Mouse (Mus musculus) lung, embryonic 16.5 days (tissue): ENCODE results near the gene Pon2. TPM values are rescaled to one million over a fixed set of nuclear protein-coding genes. Genes with fewer than 3 reads are reported as not detected.
"Not testable (repeated sequence)": the region's sequence is repeated elsewhere in the genome, so short reads cannot be mapped to it uniquely, and the experiment has no call there.

ENCODE experiments used
- ATAC-seq: fragments of 200-750 bp; cut with Nextera tagmentation; 2 replicates; pipeline ENCODE4 v1.8.0; 2017; ENCODE audit warnings: low read depth, mild to moderate bottlenecking, moderate library complexity
- H3K27ac ChIP-seq: fragments of 300-500 bp; sonication (generic); 2 replicates; pipeline ENCODE4 v1.5.1; 2014; ENCODE audit warnings: mild to moderate bottlenecking, control low read depth, low read length
- H3K27me3 ChIP-seq: fragments of 300-500 bp; sonication (generic); 2 replicates; pipeline ENCODE4 v1.6.1; 2014; ENCODE audit warnings: low read depth, low read length, mixed read lengths; ENCODE audit not compliant: control insufficient read depth, insufficient read depth
- H3K36me3 ChIP-seq: fragments of 300-500 bp; sonication (generic); 2 replicates; pipeline ENCODE4 v1.6.1; 2014; ENCODE audit warnings: low read length; ENCODE audit not compliant: control insufficient read depth, insufficient read depth
- H3K4me1 ChIP-seq: fragments of 300-500 bp; sonication (generic); replicated peaks from 2 replicates; pipeline ENCODE4 v1.6.1; 2014; ENCODE audit warnings: low read length, mixed read lengths; ENCODE audit not compliant: control insufficient read depth, insufficient read depth
- H3K4me2 ChIP-seq: fragments of 300-500 bp; sonication (generic); 2 replicates; pipeline ENCODE4 v1.6.1; 2014; ENCODE audit warnings: low read depth, low read length, control low read depth
- H3K4me3 ChIP-seq: fragments of 300-500 bp; sonication (generic); 2 replicates; pipeline ENCODE4 v1.5.1; 2014; ENCODE audit warnings: mild to moderate bottlenecking, low read length, control low read depth
- H3K9ac ChIP-seq: fragments of 300-500 bp; sonication (generic); 2 replicates; pipeline ENCODE4 v1.6.1; 2014; ENCODE audit warnings: low read length, control low read depth
- H3K9me3 ChIP-seq: fragments of 300-500 bp; sonication (generic); 2 replicates; pipeline ENCODE4 v1.6.1; 2016; ENCODE audit warnings: low read length; ENCODE audit not compliant: control insufficient read depth
- WGBS: fragments of 180-500 bp; shearing (Covaris S2); extraction: QIAGEN DNeasy Blood & Tissue Kit; methylation state at CpG from one replicate; pipeline ENCODE4 v1.1.7; 2014; 5-methylcytosine and 5-hydroxymethylcytosine counted together
- polyA plus RNA-seq: library from polyadenylated mRNA; unstranded; fragments of >200 nt; fragmentation: Nextera tagmentation; extraction: Ambion mirVana; gene quantifications from 2 replicates; pipeline ENCODE4 v1.2.1, GENCODE M21; 2015

Pon2 gene
- polyA plus RNA-seq = 54.8 and 63.6 TPM in 2 replicates

DNA sequence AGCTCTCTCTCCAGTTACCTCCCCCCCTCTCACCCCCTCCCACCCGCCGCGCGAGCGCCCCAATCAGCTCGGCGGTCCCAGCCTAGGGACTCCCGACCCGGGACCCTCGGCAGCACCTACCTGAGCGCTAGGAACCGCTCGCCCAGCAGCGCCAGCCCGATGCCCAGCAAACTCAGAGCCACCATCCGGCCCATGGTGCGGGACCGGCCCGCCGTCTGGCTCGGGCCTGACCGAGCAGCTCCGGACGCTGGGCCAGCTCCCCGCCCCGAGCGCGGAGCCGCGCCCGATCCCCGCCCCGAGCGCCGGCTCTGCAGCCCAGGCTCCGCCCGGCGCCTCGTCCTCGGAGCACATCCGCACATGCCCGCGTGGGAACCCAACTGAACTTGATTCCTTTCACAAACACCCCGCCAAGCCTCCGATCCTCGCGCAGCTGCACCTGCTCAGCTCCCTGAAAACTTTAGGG is at the start of gene Pon2:
Pon2 (minus strand) TSS at position 364 of the 463 bp plus-strand sequence.
- ATAC-seq = peak; percentile 97
- Histone ChIP-seq H3K4me2 (peak within 1 kb of the TSS; percentile 80), H3K4me3 (peak within 1 kb of the TSS; percentile 80), H3K9ac (peak within 1 kb of the TSS; percentile 93), H3K36me3 (no peaks in the 10 kb centered on the region), H3K27me3 (no peaks in the 10 kb centered on the region), H3K27ac (peak within 1 kb of the TSS; percentile 97), H3K9me3 (no peaks in the 10 kb centered on the region), H3K4me1 (0 out of 2 replicates have a peak, but pooled peaks cover 2% of the 10 kb centered on the region)
- WGBS = under 1% methylated on average over 32 of the region's 47 CpGs

DNA sequence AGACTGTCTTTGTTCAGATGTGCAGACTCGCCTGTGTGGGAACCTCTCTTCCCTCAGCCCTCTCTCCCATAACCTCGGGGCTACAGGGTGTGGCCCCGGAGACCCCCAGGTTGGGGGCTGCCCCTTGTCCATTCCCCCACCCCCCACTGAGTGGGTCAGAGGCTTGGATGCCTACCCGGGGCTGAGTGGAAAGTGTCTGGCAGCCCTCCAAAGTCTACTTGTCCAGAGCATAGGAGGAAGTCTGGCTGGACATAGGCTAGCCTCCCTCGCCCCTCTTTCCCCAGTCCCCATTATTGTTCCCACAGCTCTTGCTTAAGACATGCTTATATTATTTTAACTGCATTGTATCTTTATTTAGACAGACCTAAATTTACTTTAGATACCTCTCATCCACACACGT is 46.0 kb upstream of the Pon2 start:
- no peak overlapping the region for H3K4me3 ChIP-seq
- 41% methylated on average over 6 of the region's 6 CpGs for WGBS
- no peaks in the 10 kb centered on the region for H3K36me3 ChIP-seq
- H3K27ac ChIP-seq = no peak overlapping the region
- H3K9me3 ChIP-seq = no peaks in the 10 kb centered on the region
- H3K9ac ChIP-seq = no peak overlapping the region
- H3K4me2 ChIP-seq = no peak overlapping the region
- no peaks in the 10 kb centered on the region for H3K27me3 ChIP-seq
- H3K4me1 ChIP-seq = no peaks in the 10 kb centered on the region; the same call in 1 of the 2 replicates
- ATAC-seq = peak; percentile 31; the same call in 1 of the 2 replicates

- WGBS = 96% methylated on average over 1 of the region's 1 CpGs
- H3K9me3 ChIP-seq = not testable (repeated sequence)
Observed at GRCm38 (mm10) chr6:5339283-5339682, 41.0 kb upstream of the Pon2 start.

DNA sequence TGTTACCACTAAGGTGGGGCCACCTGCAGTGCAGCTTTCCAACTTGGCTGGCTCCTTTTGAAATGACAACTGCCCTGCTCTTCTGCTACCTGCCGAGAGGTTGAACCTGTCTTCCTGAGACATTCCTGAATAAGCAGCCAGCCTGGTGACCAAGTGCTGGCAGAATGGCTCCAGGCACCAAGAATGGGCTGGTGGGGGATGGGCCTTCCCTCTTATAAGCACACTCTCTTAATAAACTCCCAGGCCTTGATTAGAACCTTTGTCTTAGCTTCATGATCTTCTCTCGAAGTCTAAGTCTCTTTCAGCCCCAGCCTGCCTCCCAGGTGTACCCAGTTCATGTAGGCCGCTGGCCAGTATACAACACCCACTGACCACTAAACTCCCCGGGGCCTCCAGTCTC is 40.5 kb upstream of the Pon2 start:
- H3K27ac ChIP-seq, ATAC-seq, H3K9me3 ChIP-seq, H3K4me1 ChIP-seq, H3K4me2 ChIP-seq, H3K27me3 ChIP-seq, H3K36me3 ChIP-seq, H3K9ac ChIP-seq, H3K4me3 ChIP-seq: not testable (repeated sequence)
- WGBS = 88% methylated on average over 4 of the region's 4 CpGs

More at GRCm38 (mm10) chr6:5339283-5339682, 41.0 kb upstream of the Pon2 start:
- not testable (repeated sequence) for H3K27me3 ChIP-seq, H3K4me2 ChIP-seq, ATAC-seq, H3K4me3 ChIP-seq, H3K27ac ChIP-seq, H3K4me1 ChIP-seq, H3K9ac ChIP-seq, H3K36me3 ChIP-seq

DNA sequence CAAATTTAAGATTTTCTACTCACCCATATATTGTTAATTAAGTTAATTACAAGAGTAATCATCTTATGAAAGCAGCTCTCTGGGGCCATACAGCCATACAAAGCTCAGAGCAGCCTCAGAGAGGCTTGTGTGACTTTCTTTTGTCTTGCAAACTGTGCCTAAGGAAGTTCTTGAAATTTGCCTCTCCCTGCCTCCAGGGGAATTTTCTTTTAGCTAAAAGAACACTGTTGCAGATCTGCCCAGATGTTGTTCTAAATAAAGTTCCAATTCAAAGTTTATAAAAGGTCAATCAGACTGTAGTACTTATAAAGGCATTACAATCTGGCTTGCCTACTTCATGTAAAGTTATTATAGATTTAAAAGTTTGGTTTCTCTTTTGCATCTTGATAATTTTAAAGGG is 37.8 kb upstream of the Pon2 start:
- H3K9ac ChIP-seq, H3K9me3 ChIP-seq, ATAC-seq, H3K4me2 ChIP-seq, H3K36me3 ChIP-seq, H3K27ac ChIP-seq, H3K4me3 ChIP-seq, H3K27me3 ChIP-seq, H3K4me1 ChIP-seq: not testable (repeated sequence)

- Histone ChIP-seq H3K9me3 (no peaks in the 10 kb centered on the region), H3K9ac (no peak overlapping the region)
Observed at GRCm38 (mm10) chr6:5334021-5334420, 35.8 kb upstream of the Pon2 start.

DNA sequence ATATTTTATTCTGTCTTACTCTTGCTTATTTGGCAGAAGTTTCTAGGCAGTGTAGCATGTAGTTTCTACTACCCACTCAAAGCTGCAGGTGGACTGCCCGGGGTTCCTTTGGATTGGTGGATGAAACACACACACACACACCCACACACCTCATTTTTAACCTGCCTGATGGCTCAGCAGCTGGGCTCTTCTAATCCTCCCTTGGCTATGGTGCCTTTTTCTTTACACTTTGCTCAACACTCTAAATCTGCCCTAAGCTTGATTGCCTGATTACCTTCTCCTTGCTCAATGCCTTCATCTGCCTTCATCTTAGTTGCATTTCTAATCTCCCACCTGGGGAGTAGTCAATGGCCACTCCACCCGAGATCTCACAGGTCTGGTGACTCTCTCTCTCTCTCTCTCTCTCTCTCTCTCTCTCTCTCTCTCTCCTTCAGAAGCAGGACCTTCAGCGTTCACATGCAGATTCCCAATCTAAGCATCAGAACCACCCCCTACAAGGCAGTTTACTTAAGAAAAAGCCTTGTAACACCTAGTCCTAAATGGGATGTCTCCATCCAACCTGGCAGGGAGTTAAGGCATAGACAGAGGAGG is 34.4 kb upstream of the Pon2 start:
- ATAC-seq = no peak
- H3K4me2 ChIP-seq = no peak overlapping the region

More at GRCm38 (mm10) chr6:5334021-5334420, 35.8 kb upstream of the Pon2 start:
- Histone ChIP-seq H3K4me2 (no peak overlapping the region), H3K4me1 (no peaks in the 10 kb centered on the region), H3K27me3 (no peaks in the 10 kb centered on the region), H3K27ac (no peak overlapping the region), H3K36me3 (no peaks in the 10 kb centered on the region), H3K4me3 (no peak overlapping the region)
- 59% methylated on average over 5 of the region's 5 CpGs for WGBS
- ATAC-seq = no peak

GRCm38 (mm10) chr6:5325122-5325521 is 26.9 kb upstream of the Pon2 start:
- H3K4me3 ChIP-seq = no peak overlapping the region
- ATAC-seq = no peak
- no peaks in the 10 kb centered on the region for H3K27me3 ChIP-seq
- H3K36me3 ChIP-seq = no peaks in the 10 kb centered on the region
- H3K27ac ChIP-seq = no peak overlapping the region
- no peak overlapping the region for H3K4me2 ChIP-seq
- WGBS = 75% methylated on average over 2 of the region's 2 CpGs
- no peak overlapping the region for H3K9ac ChIP-seq
- no peaks in the 10 kb centered on the region for H3K9me3 ChIP-seq
- no peaks in the 10 kb centered on the region for H3K4me1 ChIP-seq

More for the DNA sequence above, 34.4 kb upstream of the Pon2 start:
- H3K36me3 ChIP-seq = no peaks in the 10 kb centered on the region
- H3K27ac ChIP-seq = no peak overlapping the region
- no peaks in the 10 kb centered on the region for H3K9me3 ChIP-seq
- H3K4me3 ChIP-seq = no peak overlapping the region
- H3K9ac ChIP-seq = no peak overlapping the region
- H3K4me1 ChIP-seq = no peaks in the 10 kb centered on the region
- 56% methylated on average over 3 of the region's 3 CpGs for WGBS
- H3K27me3 ChIP-seq = no peaks in the 10 kb centered on the region

DNA sequence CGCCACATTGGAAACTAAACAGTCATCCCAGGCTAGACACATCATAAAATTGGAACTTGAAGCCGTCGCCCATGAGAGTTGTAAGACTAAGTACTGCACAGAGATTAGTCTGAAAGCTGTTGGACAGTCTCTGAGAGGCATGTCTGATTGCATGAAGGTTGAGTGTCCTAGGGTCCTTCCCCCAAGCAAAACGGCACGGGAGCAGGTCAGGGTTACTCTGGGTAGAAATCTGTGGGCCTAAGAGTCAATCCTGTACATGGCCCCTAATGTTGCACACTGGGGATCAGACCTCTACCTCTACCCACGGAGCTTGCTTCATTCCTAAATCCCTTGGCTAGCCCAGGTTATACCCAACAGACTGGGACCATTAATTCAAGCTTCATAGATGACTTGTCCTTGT is 25.8 kb upstream of the Pon2 start:
- not testable (repeated sequence) for H3K9ac ChIP-seq, H3K4me2 ChIP-seq, H3K9me3 ChIP-seq, H3K4me3 ChIP-seq, H3K27me3 ChIP-seq, H3K4me1 ChIP-seq, H3K27ac ChIP-seq, ATAC-seq, H3K36me3 ChIP-seq
- 93% methylated on average over 6 of the region's 6 CpGs for WGBS
